ENCODE assay signal across 10 mouse cellular contexts in genomic region chr11:11963587-11963986, GRCm38 (mm10).
DNase-seq lines count a peak whose midpoint lies in the region; ATAC-seq and TF ChIP-seq lines count a peak whose summit lies in the region.
"Had no signal": no experiment of that assay in that cellular context is flagged by ENCODE, and none has a peak within 500 bp of the region (broad histone marks: within the 10 kb centered on the region; RNA-seq: fewer than 3 reads in every experiment).

No protein-coding gene starts in this region.

- H3K27ac ChIP-seq in heart, embryonic 14.5 days (replicated peaks in 1 of 2; ENCODE audit: control insufficient read depth in 1 of 2, insufficient read depth in 1 of 2, low read depth in 2 of 2, low read length in 2 of 2) = peak overlapping the region; percentile 72 to 97
- H3K27ac ChIP-seq in CH12.LX (ENCODE audit: insufficient read depth, low read depth) = peak overlapping the region; percentile 69
- peak overlapping the region; percentile 10; the same call in 1 of the 2 replicates for H3K27ac ChIP-seq in limb, embryonic 13.5 days
- no peak overlapping the region for H3K27ac ChIP-seq in thymus, adult 2 months (ENCODE audit: control insufficient read depth, insufficient read depth, low read length)

- H3K9me3 ChIP-seq in heart, embryonic 14.5 days (ENCODE audit: control insufficient read depth, low read length) = no peaks in the 10 kb centered on the region
- no peaks in the 10 kb centered on the region for H3K9me3 ChIP-seq in CH12.LX (replicated peaks; ENCODE audit: low read length)
- no peaks in the 10 kb centered on the region for H3K9me3 ChIP-seq in limb, embryonic 13.5 days

- TF ChIP-seq RAD21 in CH12.LX (IDR thresholded peaks at IDR 0.05; ENCODE audit: low read depth, low read length) = no peak

- H3K4me3 ChIP-seq in heart, embryonic 14.5 days (ENCODE audit: control insufficient read depth in 1 of 2, insufficient read depth in 1 of 2, low read depth in 1 of 2, low read length in 2 of 2) = no peak overlapping the region
- no peak overlapping the region for H3K4me3 ChIP-seq in CH12.LX (replicated peaks in 1 of 3; ENCODE audit: low read depth in 2 of 3, low read length in 2 of 3, poor library complexity in 1 of 3)
- no peak overlapping the region for H3K4me3 ChIP-seq in limb, embryonic 13.5 days
- no peak overlapping the region for H3K4me3 ChIP-seq in thymus, adult 2 months (ENCODE audit: control insufficient read depth, insufficient read depth, low read length)

- 23% methylated on average over 3 of the region's 3 CpGs for WGBS in heart, embryonic 14.5 days
- WGBS in limb, embryonic 13.5 days = 89% methylated on average over 3 of the region's 3 CpGs
- WGBS in thymus, adult 2 months = 92% methylated on average over 3 of the region's 3 CpGs

- H3K4me2 ChIP-seq in heart, embryonic 14.5 days (ENCODE audit: low read length) = no peak overlapping the region
- 0 out of 2 replicates have a peak overlapping the region, but pooled peaks have one; percentile 3 for H3K4me2 ChIP-seq in CH12.LX (ENCODE audit: insufficient read depth, low read depth, poor library complexity, severe bottlenecking)
- no peak overlapping the region for H3K4me2 ChIP-seq in limb, embryonic 13.5 days (replicated peaks)

- in situ Hi-C loops in CH12.LX (cut with MboI; ENCODE audit: low pct_ligation_motif_present, low pct_unique_long_range_greater_than_20kb, low sequenced_read_pairs) = loop anchor here (25.0 kb wide), 1 partner anchor 276 kb away; the partner anchor contains the start of gene Ikzf1

- H3K4me1 ChIP-seq in heart, embryonic 14.5 days (ENCODE audit: control insufficient read depth in 2 of 2, insufficient read depth in 2 of 2, low read length in 2 of 2) = peaks cover 46 to 84% of the 10 kb centered on the region in 2 experiments
- peaks cover 32 to 96% of the 10 kb centered on the region in 2 experiments for H3K4me1 ChIP-seq in CH12.LX (ENCODE audit: control insufficient read depth in 1 of 2, insufficient read depth in 2 of 2)
- H3K4me1 ChIP-seq in limb, embryonic 13.5 days = peaks cover 59% of the 10 kb centered on the region
- H3K4me1 ChIP-seq in thymus, adult 2 months (replicated peaks; ENCODE audit: control insufficient read depth, insufficient read depth, low read length) = peaks cover 3% of the 10 kb centered on the region; the same call in 1 of the 2 replicates

- H3K27me3 ChIP-seq in heart, embryonic 14.5 days (ENCODE audit: control insufficient read depth, insufficient read depth, low read length) = no peaks in the 10 kb centered on the region
- H3K27me3 ChIP-seq in CH12.LX (replicated peaks) = no peaks in the 10 kb centered on the region
- H3K27me3 ChIP-seq in limb, embryonic 13.5 days = no peaks in the 10 kb centered on the region
- H3K27me3 ChIP-seq in thymus, adult 2 months (ENCODE audit: control insufficient read depth, insufficient read depth, low read length) = no peaks in the 10 kb centered on the region

- H3K36me3 ChIP-seq in heart, embryonic 14.5 days (ENCODE audit: control insufficient read depth, insufficient read depth, low read length) = peaks cover 80% of the 10 kb centered on the region
- no peaks in the 10 kb centered on the region for H3K36me3 ChIP-seq in CH12.LX (replicated peaks in 1 of 2; ENCODE audit: control insufficient read depth in 1 of 2, insufficient read depth in 1 of 2, low read length in 1 of 2)
- peaks cover 54% of the 10 kb centered on the region for H3K36me3 ChIP-seq in limb, embryonic 13.5 days
- no peaks in the 10 kb centered on the region for H3K36me3 ChIP-seq in thymus, adult 2 months (ENCODE audit: control insufficient read depth, insufficient read depth, low read length)

- TF ChIP-seq EP300 in CH12.LX (IDR thresholded peaks at IDR 0.05; ENCODE audit: low read length) = no peak

- DNase-seq in heart, postnatal 36 days = no peak
- DNase-seq in CH12.LX (ENCODE audit: extremely low read depth) (peak; percentile 91), adipocyte (ENCODE audit: low spot score) (peak; percentile 68)
- DNase-seq in thymus, adult 2 months = no peak
- no peak for DNase-seq in thymus, postnatal 0 days (ENCODE audit: low spot score)
- no peak for DNase-seq in spleen, postnatal 4 days (ENCODE audit: low spot score in 2 of 2)
- DNase-seq: forebrain, postnatal 0 days; kidney, adult 9 months had no signal

- dilution Hi-C loops in CH12.LX (cut with MboI; ENCODE audit: extremely low pct_ligation_motif_present, extremely low pct_unique_long_range_greater_than_20kb, low sequenced_read_pairs) = loop anchor here (25.0 kb wide), 1 partner anchor 151 kb away; the partner anchor contains the start of gene Fignl1

- no peak for TF ChIP-seq CTCF in CH12.LX (conservative IDR thresholded peaks at IDR 0.05 in 1 of 2, IDR thresholded peaks at IDR 0.05 in 1 of 2; ENCODE audit: low read depth in 2 of 2, low read length in 2 of 2)
- TF ChIP-seq CTCF in thymus, adult 2 months (IDR thresholded peaks at IDR 0.05; ENCODE audit: borderline replicate concordance, control insufficient read depth, extremely low read depth, insufficient read depth, low read length, poor library complexity) = no peak

- intact Hi-C loops in heart, postnatal 36 days (cut with DNase I) = no loop called here

- no peak for ATAC-seq in heart, embryonic 14.5 days (ENCODE audit: insufficient number of reproducible peaks, insufficient read depth, low FRiP score, low read depth)
- no peak for ATAC-seq in limb, embryonic 13.5 days (ENCODE audit: low FRiP score, low read depth)
- ATAC-seq: forebrain, postnatal 0 days had no signal

- H3K9ac ChIP-seq in heart, embryonic 14.5 days (ENCODE audit: low read length) = peak overlapping the region; percentile 57
- peak overlapping the region; percentile 54 for H3K9ac ChIP-seq in CH12.LX (ENCODE audit: insufficient read depth, low read depth)
- no peak overlapping the region for H3K9ac ChIP-seq in limb, embryonic 13.5 days
- H3K9ac ChIP-seq: forebrain, postnatal 0 days had no signal

- H3K79me2 ChIP-seq in CH12.LX (replicated peaks; ENCODE audit: control insufficient read depth, extremely low read depth, insufficient read depth, poor library complexity, severe bottlenecking) = no peaks in the 10 kb centered on the region

- TF ChIP-seq POLR2A in CH12.LX (IDR thresholded peaks at IDR 0.05; ENCODE audit: low read depth, low read length) = peak; percentile 61; the same call in 1 of the 2 replicates
- TF ChIP-seq POLR2A in thymus, adult 2 months (IDR thresholded peaks at IDR 0.05; ENCODE audit: control insufficient read depth, extremely low read depth, insufficient read depth, low read length, poor library complexity) = no peak

TF ChIP-seq in CH12.LX, 34 proteins besides CTCF, POLR2A, EP300 and RAD21:
- no peak for TF ChIP-seq SMC3 (IDR thresholded peaks at IDR 0.05; ENCODE audit: low read depth, low read length)
- TF ChIP-seq MAX (IDR thresholded peaks at IDR 0.05; ENCODE audit: low read length) = no peak
- no peak for TF ChIP-seq IRF4 (IDR thresholded peaks at IDR 0.05; ENCODE audit: low read depth, low read length)
- no peak for TF ChIP-seq PAX5 (IDR thresholded peaks at IDR 0.05; ENCODE audit: low read length)
- no peak for TF ChIP-seq KAT2A (IDR thresholded peaks at IDR 0.05; ENCODE audit: insufficient replicate concordance, low read length)
- no peak for TF ChIP-seq ELF1 (IDR thresholded peaks at IDR 0.05; ENCODE audit: low read depth, low read length)
- no peak for TF ChIP-seq CHD2 (IDR thresholded peaks at IDR 0.05; ENCODE audit: low read length)
- TF ChIP-seq TCF12 (IDR thresholded peaks at IDR 0.05; ENCODE audit: low read depth, low read length) = no peak; the same call in none of the 2 replicates
- no peak for TF ChIP-seq RCOR1 (conservative IDR thresholded peaks at IDR 0.05; ENCODE audit: low read depth, low read length)
- TF ChIP-seq BHLHE40 (IDR thresholded peaks at IDR 0.05; ENCODE audit: low read depth, low read length) = peak; percentile 66; the same call in 1 of the 2 replicates
- no peak for TF ChIP-seq MYC (IDR thresholded peaks at IDR 0.05; ENCODE audit: low read depth, low read length)
- TF ChIP-seq USF1 (IDR thresholded peaks at IDR 0.05; ENCODE audit: low read depth, low read length) = no peak
- TF ChIP-seq UBTF (IDR thresholded peaks at IDR 0.05; ENCODE audit: low read depth, low read length) = no peak; the same call in 1 of the 2 replicates
- TF ChIP-seq GABPA (IDR thresholded peaks at IDR 0.05; ENCODE audit: insufficient replicate concordance, low read depth, low read length) = no peak
- TF ChIP-seq MEF2A (IDR thresholded peaks at IDR 0.05; ENCODE audit: borderline replicate concordance, low read depth, low read length) = no peak
- TF ChIP-seq CHD1 (IDR thresholded peaks at IDR 0.05; ENCODE audit: low read depth, low read length) = no peak
- no peak for TF ChIP-seq SIN3A (IDR thresholded peaks at IDR 0.05; ENCODE audit: low read length)
- no peak for TF ChIP-seq POLR2AphosphoS2 (IDR thresholded peaks at IDR 0.05; ENCODE audit: low read depth, low read length)
- TF ChIP-seq MAZ (IDR thresholded peaks at IDR 0.05; ENCODE audit: low read depth, low read length) = no peak
- TF ChIP-seq ZKSCAN1 (IDR thresholded peaks at IDR 0.05; ENCODE audit: borderline replicate concordance, low read depth, low read length) = no peak
- TF ChIP-seq E2F4 (IDR thresholded peaks at IDR 0.05; ENCODE audit: insufficient replicate concordance, low read depth, low read length) = no peak
- TF ChIP-seq ETS1 (conservative IDR thresholded peaks at IDR 0.05; ENCODE audit: low read depth, low read length) = peak; percentile 57
- TF ChIP-seq NRF1 (IDR thresholded peaks at IDR 0.05; ENCODE audit: low read depth, low read length) = no peak
- TF ChIP-seq ZNF384 (IDR thresholded peaks at IDR 0.05; ENCODE audit: low read depth, low read length) = no peak
- TF ChIP-seq TBP (conservative IDR thresholded peaks at IDR 0.05; ENCODE audit: low read depth, low read length) = peak; percentile 84
- no peak for TF ChIP-seq ZC3H11A (IDR thresholded peaks at IDR 0.05; ENCODE audit: low read depth, low read length)
- no peak for TF ChIP-seq NELFE (IDR thresholded peaks at IDR 0.05; ENCODE audit: low read depth, low read length)
- TF ChIP-seq JUN (IDR thresholded peaks at IDR 0.05; ENCODE audit: insufficient read depth, low read depth, low read length) = no peak
- no peak for TF ChIP-seq HCFC1 (IDR thresholded peaks at IDR 0.05; ENCODE audit: low read depth, low read length)
- TF ChIP-seq MXI1 (IDR thresholded peaks at IDR 0.05; ENCODE audit: low read depth, low read length) = no peak
- TF ChIP-seq MAFK (IDR thresholded peaks at IDR 0.05; ENCODE audit: insufficient replicate concordance, low read length) = no peak
- TF ChIP-seq ZMIZ1 (IDR thresholded peaks at IDR 0.05; ENCODE audit: low read depth, low read length) = peak; percentile 41; the same call in 1 of the 2 replicates

Comparison
In these comparisons a context has a peak if more than half of its experiments do, and no peak if none do; other contexts are left out.
1. DNase-seq: peak in CH12.LX (single experiment) and adipocyte (single experiment); none in heart, postnatal 36 days (0 of 2), thymus, adult 2 months (single experiment), thymus, postnatal 0 days (single experiment) and spleen, postnatal 4 days (0 of 2).